Mouse (Mus musculus) liver, embryonic 14 days (tissue): Measurements from ENCODE around the gene Lsm10. TPM values are rescaled to one million over a fixed set of nuclear protein-coding genes. Genes with fewer than 3 reads are reported as not detected.

Experiments
- polyA plus RNA-seq: library from polyadenylated mRNA; depleted of rRNA; stranded (reverse); fragments of >200 nt; gene quantifications from 2 replicates; pipeline ENCODE4 v1.2.3, GENCODE M21; 2012; rRNA removed

The Lsm10 gene
- 16.8 and 19.3 TPM in 2 replicates for polyA plus RNA-seq

DNA sequence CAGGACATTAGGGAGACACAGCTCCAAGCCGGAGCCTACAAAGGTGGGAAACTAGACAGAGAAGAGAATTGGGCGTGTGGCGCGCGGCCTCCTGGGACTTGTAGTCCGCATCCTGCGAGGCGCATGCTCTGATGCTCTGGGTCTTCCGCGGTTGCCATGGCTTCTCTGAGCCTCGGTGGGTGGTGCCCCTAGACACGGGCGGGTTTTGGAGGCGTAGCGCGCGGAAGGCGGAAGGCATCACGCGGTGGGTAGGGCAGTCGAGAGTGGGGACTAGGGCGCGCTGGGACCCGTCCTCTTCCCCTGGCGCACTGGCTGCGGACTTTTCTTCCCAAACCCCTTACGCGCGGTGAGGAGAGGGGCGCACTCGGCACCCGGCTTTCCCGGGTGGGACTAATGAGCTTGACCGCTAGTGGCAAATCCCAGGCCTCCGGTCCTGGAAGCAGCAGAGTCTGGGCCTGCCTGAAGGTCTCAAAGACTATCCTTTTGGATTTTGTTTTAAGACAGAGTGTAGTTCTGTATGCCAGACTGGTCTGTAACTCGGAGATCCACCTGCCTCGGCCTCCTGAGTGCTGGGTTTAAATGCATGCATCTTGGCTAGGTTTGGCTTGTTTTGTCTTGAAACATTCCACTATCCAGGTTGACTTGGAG, at the start of gene Lsm10:
Gene Lsm10 (plus strand): TSS at position 160 of the 648 bp plus-strand sequence.

DNA sequence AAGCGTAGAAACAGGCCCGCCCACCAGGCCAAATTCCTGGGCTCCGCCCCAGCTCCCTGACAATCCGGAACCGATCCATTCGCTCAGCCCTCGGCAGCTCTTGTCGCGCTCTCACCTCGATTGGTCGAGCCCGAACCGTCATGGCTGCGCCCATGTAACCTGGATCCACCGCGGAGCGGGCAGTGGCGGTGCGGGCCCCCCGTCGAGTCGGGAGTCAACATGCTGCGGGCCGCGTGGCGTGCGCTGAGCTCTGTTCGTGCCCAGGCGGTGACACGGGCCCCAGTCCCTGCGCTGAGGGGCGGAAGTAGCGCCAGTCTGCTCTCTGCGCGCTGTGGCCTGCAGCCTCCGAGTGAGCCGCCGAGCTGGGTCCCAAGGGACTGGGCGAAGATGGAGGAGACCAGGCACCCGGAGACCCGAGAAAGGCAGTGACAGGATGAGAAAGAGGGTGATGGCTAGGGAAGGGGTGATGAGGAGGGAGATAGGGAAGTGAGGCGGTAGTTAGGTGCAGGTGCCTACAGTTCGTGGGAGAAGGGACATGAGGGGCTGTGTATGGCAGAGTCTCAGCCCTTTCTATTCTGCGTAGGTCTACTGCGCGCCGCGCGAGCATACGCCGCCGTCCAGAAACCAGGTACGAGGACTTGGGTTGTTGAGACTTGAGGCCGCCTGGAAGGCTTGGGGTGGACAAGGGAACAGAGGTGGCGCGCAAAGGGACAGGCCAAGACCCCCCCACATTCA, 49.4 kb upstream of the Lsm10 start, which contains the start of gene Mrps15:
Gene Mrps15 (plus strand): TSS at position 75 of the 735 bp plus-strand sequence.

DNA sequence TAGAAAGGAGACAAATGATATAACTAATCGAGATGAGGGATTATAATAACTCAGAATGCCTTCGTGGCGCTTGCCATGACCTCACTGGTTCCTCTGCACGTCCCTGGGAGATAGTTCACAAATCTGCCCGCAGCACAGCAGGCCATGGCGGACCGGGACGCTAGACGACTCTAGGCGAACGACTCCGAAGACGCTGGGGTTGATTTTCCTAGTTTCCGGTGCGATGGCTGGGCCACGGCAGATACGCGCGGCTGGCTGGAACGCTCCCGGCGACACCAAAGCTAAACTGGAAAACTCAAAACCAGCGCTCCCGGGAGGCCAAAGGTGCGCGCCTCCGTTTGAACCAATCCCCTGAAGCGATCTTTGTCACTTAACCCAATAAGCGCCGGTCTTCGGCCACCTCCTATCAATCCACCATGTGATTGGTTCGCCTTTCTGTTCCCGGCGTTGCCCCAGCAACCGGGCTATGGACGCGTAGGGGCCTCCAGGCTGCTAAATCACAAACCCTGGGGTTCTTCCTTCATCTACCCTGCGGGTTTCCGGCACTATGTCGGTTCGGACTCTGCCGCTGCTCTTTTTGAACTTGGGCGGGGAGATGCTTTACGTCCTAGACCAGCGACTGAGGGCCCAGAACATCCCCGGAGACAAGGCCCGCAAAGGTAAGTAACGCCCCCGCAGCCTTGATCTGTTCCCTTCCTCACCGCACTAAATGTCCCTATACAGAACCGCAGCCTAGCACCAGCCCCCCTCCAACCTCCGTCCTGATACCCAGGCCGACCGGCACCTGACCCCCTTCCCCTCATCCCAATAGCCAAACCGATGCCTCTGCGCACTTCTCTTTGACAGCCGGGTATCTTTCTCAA, 38.1 kb upstream of the Lsm10 start, which contains the start of gene Oscp1:
Gene Oscp1 (plus strand): TSS at position 432 of the 863 bp plus-strand sequence.

DNA sequence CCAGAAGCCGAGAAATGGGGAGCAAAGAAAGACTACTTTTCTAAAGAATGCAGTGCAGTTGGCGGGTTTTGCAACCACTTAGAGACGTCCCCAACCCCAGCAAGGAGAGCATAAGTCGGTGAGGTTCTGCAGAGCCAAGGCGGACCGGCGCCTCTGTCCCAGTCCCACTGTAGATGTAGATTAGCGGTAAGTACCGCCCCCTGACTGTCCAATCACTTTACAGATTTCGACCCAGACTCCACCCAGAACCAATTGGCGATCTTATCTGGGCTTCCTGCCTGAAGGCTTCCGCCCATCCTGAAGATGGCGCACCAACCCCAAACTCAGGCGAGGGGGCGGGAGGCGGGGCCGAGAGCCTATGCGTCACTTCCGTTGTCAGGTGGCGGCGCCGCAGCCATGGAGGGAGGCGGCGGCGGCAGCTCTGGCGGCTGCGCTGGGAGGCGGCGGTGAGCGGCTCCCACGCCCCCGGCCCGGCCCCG, 7.2 kb downstream of the Lsm10 start, which contains the start of gene Stk40:
Gene Stk40 (plus strand): TSS at position 368 of the 479 bp plus-strand sequence.

DNA sequence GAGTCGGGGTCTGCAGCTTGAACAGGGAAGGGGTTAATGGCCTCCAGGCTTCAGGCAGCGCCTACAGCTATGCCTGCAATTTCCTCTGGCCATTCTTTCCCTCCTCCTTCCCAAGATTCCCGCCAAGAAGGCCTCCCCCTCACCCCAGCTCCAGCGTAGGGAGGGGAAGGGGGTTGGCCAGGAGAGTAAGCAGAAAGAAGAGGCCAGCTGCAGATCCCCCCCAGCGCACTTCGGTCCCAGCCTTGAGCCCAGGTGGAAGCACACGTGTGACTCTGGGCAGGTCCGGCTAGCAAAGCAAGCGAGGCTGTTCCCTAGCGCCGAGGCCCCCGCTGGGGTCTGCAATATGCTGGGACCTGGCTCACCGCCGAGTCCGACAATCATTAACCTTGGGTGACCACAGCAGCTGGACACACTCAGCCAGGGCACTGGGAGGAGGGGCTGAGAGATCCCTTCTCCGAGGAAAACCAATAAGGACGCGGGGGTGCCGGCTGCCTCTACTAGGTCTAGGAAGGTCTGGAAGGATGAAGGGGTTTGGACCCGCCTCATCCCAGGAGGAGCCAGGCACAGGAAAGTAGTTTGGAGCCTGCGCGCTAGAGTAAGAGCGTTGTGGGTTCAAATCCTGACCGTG, 51.2 kb downstream of the Lsm10 start, which contains the start of gene Eva1b:
Gene Eva1b (plus strand): TSS at position 212 of the 628 bp plus-strand sequence.

Other genes with a start within 250 kb of the Lsm10 start
- 2.4 and 3.6 TPM in 2 replicates for gene Csf3r, start 72.1 kb upstream of the Lsm10 start, polyA plus RNA-seq
- 46.5 and 47.6 TPM in 2 replicates for gene Mrps15, start 49.7 kb upstream of the Lsm10 start, polyA plus RNA-seq
- gene Oscp1, start 38.1 kb upstream of the Lsm10 start, polyA plus RNA-seq, result 0.35 and 0.38 TPM in 2 replicates
- gene Stk40, start 7.3 kb downstream of the Lsm10 start, polyA plus RNA-seq, result 4.9 and 5.1 TPM in 2 replicates
- 10.4 and 11.8 TPM in 2 replicates for gene Eva1b, start 51.1 kb downstream of the Lsm10 start, polyA plus RNA-seq
- gene Sh3d21, start 66.9 kb downstream of the Lsm10 start, polyA plus RNA-seq, result 0.58 TPM in 2 replicates
- 67.4 and 69.5 TPM in 2 replicates for gene Thrap3, start 106.1 kb downstream of the Lsm10 start, polyA plus RNA-seq
- gene Map7d1, start 159.7 kb downstream of the Lsm10 start, polyA plus RNA-seq, result 10.1 and 11.0 TPM in 2 replicates
- 23.1 and 26.0 TPM in 2 replicates for gene Trappc3, start 165.7 kb downstream of the Lsm10 start, polyA plus RNA-seq
- 0.21 and 0.51 TPM in 2 replicates for gene Col8a2, start 190.2 kb downstream of the Lsm10 start, polyA plus RNA-seq
- gene Adprhl2, start 225.1 kb downstream of the Lsm10 start, polyA plus RNA-seq, result 14.3 and 15.6 TPM in 2 replicates
- gene Tekt2, start 229.1 kb downstream of the Lsm10 start, polyA plus RNA-seq, result 0.70 and 0.89 TPM in 2 replicates